Mouse (Mus musculus) CH12.LX (cell line): Measurements from ENCODE around the gene Gm49320. TPM values are rescaled to one million over a fixed set of nuclear protein-coding genes. Genes with fewer than 3 reads are reported as not detected.

Experiments used
- DNase-seq: peaks from one replicate; pipeline ENCODE4 v3.0.0-alpha.2; 2013; ENCODE audit errors: extremely low read depth
- H3K27ac ChIP-seq: 2 replicates; pipeline ENCODE4 v1.5.1; 2012; ENCODE audit warnings: low read depth, mild to moderate bottlenecking, control low read depth, moderate library complexity; ENCODE audit not compliant: insufficient read depth
- H3K27me3 ChIP-seq: replicated peaks from 2 replicates; pipeline ENCODE3; 2012; ENCODE audit warnings: inconsistent platforms
- H3K36me3 ChIP-seq, 2 experiments: replicated peaks in 1 of 2; 2 replicates each; pipeline versions ENCODE3 to v1.6.1; 2012; ENCODE audit warnings: inconsistent platforms in 1 of 2, low read length in 1 of 2, mild to moderate bottlenecking in 1 of 2, mixed read lengths in 1 of 2, moderate library complexity in 1 of 2; ENCODE audit not compliant: control insufficient read depth in 1 of 2, insufficient read depth in 1 of 2
- H3K4me1 ChIP-seq, 2 experiments: 2 replicates each; pipeline ENCODE4 v1.6.1; 2012; ENCODE audit warnings: inconsistent platforms in 1 of 2, moderate library complexity in 1 of 2; ENCODE audit not compliant: insufficient read depth in 2 of 2, control insufficient read depth in 1 of 2
- H3K4me2 ChIP-seq: 2 replicates; pipeline ENCODE4 v1.6.1; 2012; ENCODE audit warnings: low read depth, mild to moderate bottlenecking, control low read depth; ENCODE audit not compliant: poor library complexity, insufficient read depth, severe bottlenecking
- H3K4me3 ChIP-seq, 3 experiments: fragments of 150-350 bp in 1 of 3; sonication (generic) in 1 of 3; replicated peaks in 1 of 3; 2 replicates each; pipeline versions ENCODE3 to v1.5.1; 2011 to 2012; ENCODE audit warnings: low read depth in 2 of 3, low read length in 2 of 3, mild to moderate bottlenecking in 2 of 3, moderate library complexity in 2 of 3, control low read depth in 1 of 3, improper control_type of control experiment in 1 of 3, inconsistent platforms in 1 of 3, mixed read lengths in 1 of 3; ENCODE audit not compliant: poor library complexity in 1 of 3
- H3K79me2 ChIP-seq: replicated peaks from 2 replicates; pipeline ENCODE4 v1.6.1; 2012; ENCODE audit warnings: mild to moderate bottlenecking, moderate library complexity; ENCODE audit not compliant: control insufficient read depth, poor library complexity, insufficient read depth, severe bottlenecking; ENCODE audit errors: extremely low read depth
- H3K9ac ChIP-seq: 2 replicates; pipeline ENCODE4 v1.6.1; 2012; ENCODE audit warnings: low read depth, mild to moderate bottlenecking, control low read depth, moderate library complexity; ENCODE audit not compliant: insufficient read depth
- H3K9me3 ChIP-seq: replicated peaks from 2 replicates; pipeline ENCODE3; 2012; ENCODE audit warnings: low read length, inconsistent platforms, mixed read lengths
- CHD2 ChIP-seq: IDR thresholded peaks from 2 replicates; pipeline ENCODE4 v1.6.1; 2011; ENCODE audit warnings: low read length, improper control_type of control experiment
- CTCF ChIP-seq, 2 experiments: IDR thresholded peaks in 1 of 2; conservative IDR thresholded peaks in 1 of 2; 2 replicates each; pipeline ENCODE4 v1.5.1; 2011 to 2012; ENCODE audit warnings: low read depth in 2 of 2, low read length in 2 of 2, improper control_type of control experiment in 1 of 2, inconsistent platforms in 1 of 2, mild to moderate bottlenecking in 1 of 2, moderate library complexity in 1 of 2
- ELF1 ChIP-seq: IDR thresholded peaks from 2 replicates; pipeline ENCODE4 v1.6.1; 2014; ENCODE audit warnings: low read depth, mild to moderate bottlenecking, inconsistent platforms, low read length, improper control_type of control experiment
- EP300 ChIP-seq: IDR thresholded peaks from 2 replicates; pipeline ENCODE4 v1.6.1; 2011; ENCODE audit warnings: low read length, improper control_type of control experiment
- ETS1 ChIP-seq: conservative IDR thresholded peaks from 2 replicates; pipeline ENCODE4 v1.6.1; 2012; ENCODE audit warnings: low read depth, mild to moderate bottlenecking, inconsistent platforms, low read length, improper control_type of control experiment, moderate library complexity
- GABPA ChIP-seq: IDR thresholded peaks from 2 replicates; pipeline ENCODE4 v1.6.1; 2012; ENCODE audit warnings: low read depth, low read length, improper control_type of control experiment, inconsistent platforms; ENCODE audit not compliant: insufficient replicate concordance
- HCFC1 ChIP-seq: IDR thresholded peaks from 2 replicates; pipeline ENCODE4 v1.6.1; 2012; ENCODE audit warnings: low read depth, mild to moderate bottlenecking, inconsistent platforms, low read length, improper control_type of control experiment
- IRF4 ChIP-seq: IDR thresholded peaks from 2 replicates; pipeline ENCODE4 v1.6.1; 2014; ENCODE audit warnings: low read depth, mild to moderate bottlenecking, inconsistent platforms, low read length, improper control_type of control experiment
- JUN ChIP-seq: IDR thresholded peaks from 2 replicates; pipeline ENCODE4 v1.6.1; 2011; ENCODE audit warnings: low read depth, mild to moderate bottlenecking, low read length, improper control_type of control experiment, moderate library complexity; ENCODE audit not compliant: insufficient read depth
- JUND ChIP-seq: conservative IDR thresholded peaks from 2 replicates; pipeline ENCODE4 v1.6.1; 2011; ENCODE audit warnings: low read depth, low read length, improper control_type of control experiment
- KAT2A ChIP-seq: IDR thresholded peaks from 2 replicates; pipeline ENCODE4 v1.6.1; 2012; ENCODE audit warnings: low read length, improper control_type of control experiment, inconsistent platforms; ENCODE audit not compliant: insufficient replicate concordance
- MAFK ChIP-seq: IDR thresholded peaks from 2 replicates; pipeline ENCODE4 v1.6.1; 2011; ENCODE audit warnings: low read length, improper control_type of control experiment; ENCODE audit not compliant: insufficient replicate concordance
- MAX ChIP-seq: IDR thresholded peaks from 2 replicates; pipeline ENCODE4 v1.6.1; 2011; ENCODE audit warnings: low read length, improper control_type of control experiment
- MAZ ChIP-seq: IDR thresholded peaks from 2 replicates; pipeline ENCODE4 v1.6.1; 2012; ENCODE audit warnings: low read depth, mild to moderate bottlenecking, inconsistent platforms, low read length, improper control_type of control experiment, moderate library complexity
- MEF2A ChIP-seq: IDR thresholded peaks from 2 replicates; pipeline ENCODE4 v1.6.1; 2014; ENCODE audit warnings: low read depth, mild to moderate bottlenecking, inconsistent platforms, low read length, improper control_type of control experiment, borderline replicate concordance
- MXI1 ChIP-seq: IDR thresholded peaks from 2 replicates; pipeline ENCODE4 v1.6.1; 2011; ENCODE audit warnings: mild to moderate bottlenecking, low read depth, low read length, improper control_type of control experiment
- MYC ChIP-seq: IDR thresholded peaks from 2 replicates; pipeline ENCODE4 v1.6.1; 2011; ENCODE audit warnings: low read depth, mild to moderate bottlenecking, improper control_type of control experiment, low read length
- NELFE ChIP-seq: IDR thresholded peaks from 2 replicates; pipeline ENCODE4 v1.6.1; 2011; ENCODE audit warnings: low read depth, low read length, improper control_type of control experiment
- NRF1 ChIP-seq: IDR thresholded peaks from 2 replicates; pipeline ENCODE4 v1.6.1; 2014; ENCODE audit warnings: low read depth, mild to moderate bottlenecking, inconsistent platforms, low read length, improper control_type of control experiment, moderate library complexity
- PAX5 ChIP-seq: IDR thresholded peaks from 2 replicates; pipeline ENCODE4 v1.6.1; 2012; ENCODE audit warnings: low read length, inconsistent platforms, mixed read lengths
- POLR2A ChIP-seq: IDR thresholded peaks from 2 replicates; pipeline ENCODE4 v1.6.1; 2011; ENCODE audit warnings: low read depth, mild to moderate bottlenecking, improper control_type of control experiment, low read length
- POLR2AphosphoS2 ChIP-seq: IDR thresholded peaks from 2 replicates; pipeline ENCODE4 v1.6.1; 2011; ENCODE audit warnings: low read depth, low read length, improper control_type of control experiment
- RAD21 ChIP-seq: IDR thresholded peaks from 2 replicates; pipeline ENCODE4 v1.6.1; 2011; ENCODE audit warnings: low read depth, mild to moderate bottlenecking, low read length, improper control_type of control experiment, moderate library complexity
- RCOR1 ChIP-seq: conservative IDR thresholded peaks from 2 replicates; pipeline ENCODE4 v1.6.1; 2012; ENCODE audit warnings: low read depth, mild to moderate bottlenecking, inconsistent platforms, low read length, improper control_type of control experiment
- SIN3A ChIP-seq: IDR thresholded peaks from 2 replicates; pipeline ENCODE4 v1.6.1; 2012; ENCODE audit warnings: low read length, improper control_type of control experiment, inconsistent platforms
- TBP ChIP-seq: conservative IDR thresholded peaks from 2 replicates; pipeline ENCODE4 v1.6.1; 2011; ENCODE audit warnings: low read depth, low read length, improper control_type of control experiment
- TCF12 ChIP-seq: IDR thresholded peaks from 2 replicates; pipeline ENCODE4 v1.6.1; 2014; ENCODE audit warnings: low read depth, mild to moderate bottlenecking, inconsistent platforms, low read length, improper control_type of control experiment
- UBTF ChIP-seq: IDR thresholded peaks from 2 replicates; pipeline ENCODE4 v1.6.1; 2012; ENCODE audit warnings: low read depth, mild to moderate bottlenecking, inconsistent platforms, low read length, improper control_type of control experiment, moderate library complexity
- USF1 ChIP-seq: IDR thresholded peaks from 2 replicates; pipeline ENCODE4 v1.6.1; 2014; ENCODE audit warnings: low read depth, mild to moderate bottlenecking, inconsistent platforms, low read length, improper control_type of control experiment
- USF2 ChIP-seq: conservative IDR thresholded peaks from 2 replicates; pipeline ENCODE4 v1.6.1; 2011; ENCODE audit warnings: low read depth, low read length, improper control_type of control experiment
- ZKSCAN1 ChIP-seq: IDR thresholded peaks from 2 replicates; pipeline ENCODE4 v1.6.1; 2012; ENCODE audit warnings: low read depth, inconsistent platforms, low read length, improper control_type of control experiment, borderline replicate concordance
- ZMIZ1 ChIP-seq: IDR thresholded peaks from 2 replicates; pipeline ENCODE4 v1.6.1; 2012; ENCODE audit warnings: low read depth, mild to moderate bottlenecking, inconsistent platforms, low read length, improper control_type of control experiment
- dilution Hi-C: fragments of 300-500 bp; cut with MboI; formaldehyde crosslinking; loops from 2 replicates; pipeline ENCODE4 v1.14.3; 2020; ENCODE audit warnings: low sequenced_read_pairs; ENCODE audit not compliant: extremely low pct_unique_long_range_greater_than_20kb, extremely low pct_ligation_motif_present
- in situ Hi-C: fragments of 300-500 bp; cut with MboI; formaldehyde crosslinking; loops from 3 replicates; pipeline ENCODE4 v1.14.3; 2019; ENCODE audit warnings: low sequenced_read_pairs, low pct_ligation_motif_present, low pct_unique_long_range_greater_than_20kb, mixed read lengths
- polyA plus RNA-seq: library from polyadenylated mRNA; unstranded; fragments of >175 nt; gene quantifications from 2 replicates; pipeline ENCODE4 v1.2.1, GENCODE M21; 2012; ENCODE audit warnings: low read depth; ENCODE audit not compliant: insufficient read length
- total RNA-seq, 2 experiments: library from RNA; depleted of rRNA; stranded (reverse); fragments of 300-350 nt in 1 of 2; fragments of >200 nt in 1 of 2; gene quantifications; 2 replicates each; pipeline ENCODE4 v1.2.3; 2012 to 2014

Gm49320 gene
- total and polyA plus RNA-seq, 3 experiments: 0.08 to 0.23 (median 0.08) TPM

DNA sequence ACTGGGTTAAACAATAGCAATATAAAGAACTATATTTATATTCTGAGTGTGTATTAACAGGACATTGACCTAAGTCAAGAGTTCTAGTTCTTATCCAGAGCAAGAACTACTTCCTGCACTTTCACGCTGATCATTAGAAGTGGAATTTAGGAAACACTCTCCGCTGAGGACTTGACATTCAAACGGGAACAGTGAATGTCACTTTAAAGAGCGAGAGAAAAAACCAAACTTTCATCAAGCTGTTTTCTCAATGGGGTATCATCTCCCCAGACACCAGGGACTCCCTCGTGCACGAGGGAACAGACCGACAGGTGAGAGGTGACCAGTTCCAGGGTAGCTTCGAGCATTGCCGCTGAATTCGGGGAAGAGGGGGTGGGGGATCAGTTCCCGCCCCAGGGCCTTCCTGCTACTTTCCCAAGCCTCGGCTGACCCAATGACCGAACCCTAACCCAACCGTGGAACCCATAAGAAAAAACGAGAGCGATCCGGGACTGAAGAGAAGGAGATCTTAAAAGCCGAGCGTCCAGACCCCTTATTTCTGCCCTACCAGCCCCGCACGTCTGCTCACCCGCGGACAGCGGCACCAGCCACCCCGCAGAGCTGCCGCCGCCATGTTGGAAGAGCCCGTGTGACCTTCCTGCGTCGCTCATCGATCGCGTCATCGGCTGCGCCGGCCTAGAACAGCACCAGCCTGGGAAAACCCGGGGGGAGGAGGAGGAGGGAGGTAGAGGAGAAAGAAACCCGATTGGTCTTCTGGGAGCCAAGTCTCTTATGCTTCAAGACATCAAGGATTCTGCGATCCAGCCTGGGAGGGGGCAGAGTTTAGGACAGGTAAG is 36.8 kb downstream of the Gm49320 start, which contains the start of gene Timm44:
Timm44 (minus strand) TSS at position 639 of the 836 bp plus-strand sequence.
- TF ChIP-seq ZKSCAN1 (no peak), CHD2 (peak; percentile 35; the same call in 1 of the 2 replicates), POLR2A (peak; percentile 94), MAZ (peak; percentile 99), NELFE (peak; percentile 79), MXI1 (peak; percentile 79; the same call in 1 of the 2 replicates), PAX5 (no peak), ZMIZ1 (peak; percentile 28; the same call in 1 of the 2 replicates), KAT2A (peak; percentile 81; the same call in 1 of the 2 replicates), NRF1 (peak; percentile 69), ETS1 (peak; percentile 36; the same call in 1 of the 2 replicates), EP300 (no peak), UBTF (0 out of 2 replicates have a peak, but pooled peaks have one; percentile 54), JUND (no peak), USF1 (peak; percentile 79), TBP (peak; percentile 76), RAD21 (no peak), SIN3A (peak; percentile 83), MAFK (no peak), JUN (no peak), MEF2A (peak; percentile 64; the same call in 1 of the 2 replicates), MYC (no peak; the same call in 1 of the 2 replicates), HCFC1 (peak; percentile 93), POLR2AphosphoS2 (peak; percentile 69; the same call in 1 of the 2 replicates), MAX (peak; percentile 81), TCF12 (peak; percentile 94), ELF1 (peak; percentile 80), USF2 (peak; percentile 67), RCOR1 (no peak), CTCF (conservative IDR thresholded peaks at IDR 0.05 in 1 of 2, IDR thresholded peaks at IDR 0.05 in 1 of 2; ENCODE audit: low read depth in 2 of 2, low read length in 2 of 2) (no peak), IRF4 (peak; percentile 63), GABPA (peak; percentile 42; the same call in 1 of the 2 replicates)
- peak within 1 kb of the TSS; percentile 99 for H3K4me2 ChIP-seq

More for the DNA sequence above, 36.8 kb downstream of the Gm49320 start, which contains the start of gene Timm44:
- H3K9me3 ChIP-seq: no peaks in the 10 kb centered on the region
- dilution Hi-C loops (no loop called here), in situ Hi-C loops (no loop called here)
- peak within 1 kb of the TSS; percentile 89 to 99 (median 93) for H3K4me3 ChIP-seq
- peaks cover 22 to 35% of the 10 kb centered on the region in 2 experiments for H3K36me3 ChIP-seq
- H3K27ac ChIP-seq: peak within 1 kb of the TSS; percentile 21
- H3K4me1 ChIP-seq: peaks cover 4 to 24% of the 10 kb centered on the region in 2 experiments; a peak in 3 of 4 replicates
- DNase-seq: peak; percentile 96
- peak within 1 kb of the TSS; percentile 85 for H3K9ac ChIP-seq
- no peaks in the 10 kb centered on the region for H3K27me3 ChIP-seq
- H3K79me2 ChIP-seq: peaks cover 25% of the 10 kb centered on the region
